Mouse (Mus musculus): ENCODE results near the gene Fndc1. TPM values are rescaled to one million over a fixed set of nuclear protein-coding genes. Genes with fewer than 3 reads are reported as not detected.

Gene Fndc1
- polyA plus RNA-seq (2012; rRNA removed; ENCODE audit: low replicate concordance), result 25.7 and 30.0 TPM in 2 replicates

GRCm38 (mm10) chr17:7826819-7827515 lies at the start of gene Fndc1:
Gene Fndc1, minus strand, starts transcription at chr17:7827302.

Other genes with a start within 250 kb of the Fndc1 start
- 3.6 and 36.3 TPM in 2 replicates for gene Tagap, start 98.7 kb upstream of the Fndc1 start, polyA plus RNA-seq (2012; rRNA removed; ENCODE audit: low replicate concordance)
- gene Rsph3a, start 118.3 kb upstream of the Fndc1 start, polyA plus RNA-seq (2012; rRNA removed; ENCODE audit: low replicate concordance), result 70.8 and 109 TPM in 2 replicates

Measured in subcutaneous adipose tissue, adult 2 months (tissue).